Mouse (Mus musculus): ENCODE measurements around the gene Pcnx.

DNA sequence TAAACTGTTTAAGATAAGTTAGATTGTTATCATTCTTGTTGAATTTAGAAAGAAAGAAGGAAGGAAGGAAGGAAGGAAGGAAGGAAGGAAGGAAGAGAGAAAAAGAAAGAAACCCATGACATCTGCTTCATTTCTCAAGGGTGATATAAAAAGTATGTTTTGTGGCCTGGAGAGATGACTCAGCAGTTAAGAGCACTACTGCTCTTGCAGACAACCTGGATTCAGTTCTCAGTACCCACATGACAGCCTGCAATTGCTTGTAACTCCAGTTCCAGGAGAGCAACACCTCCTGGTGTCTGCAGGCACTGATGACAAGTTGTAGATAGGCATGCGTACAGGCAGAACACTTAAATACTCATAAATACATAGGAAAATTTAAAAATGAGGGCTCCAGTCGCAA lies 105.6 kb downstream of the Pcnx start:
- TF ChIP-seq CTCF (IDR thresholded peaks at IDR 0.05; ENCODE audit: low read depth, low read length) (no peak), POLR2A (IDR thresholded peaks at IDR 0.05; ENCODE audit: borderline replicate concordance, low read depth, low read length) (no peak)
